Mouse (Mus musculus): ENCODE measurements at regions not wholly inside any gene's neighbourhood (a gene's known extent, or its start where the extent isn't known, plus 50 kb on each side); places are given as distances from the start of the nearest gene placed in this dataset.

DNA sequence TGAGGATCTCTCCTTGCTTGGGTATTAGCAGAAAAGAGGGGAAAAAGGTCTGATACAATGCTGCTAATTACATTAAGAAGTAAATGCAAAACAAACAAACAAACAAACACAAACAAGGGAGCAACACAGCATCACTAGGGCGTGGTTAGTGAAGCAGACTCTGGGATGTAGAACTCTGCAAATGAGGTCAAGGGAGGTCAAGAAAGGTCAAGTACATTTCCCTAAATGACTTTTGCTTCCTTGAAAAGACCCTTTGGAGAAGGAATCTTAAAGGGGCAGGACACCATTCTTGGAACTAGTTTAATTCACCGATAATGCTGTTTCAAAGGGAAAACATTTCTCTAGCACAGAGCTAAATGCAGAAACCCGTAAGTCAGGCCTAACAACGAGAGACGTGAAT lies 403.6 kb downstream of the Glrx3 start:
- H3K27me3 ChIP-seq (ENCODE audit: control insufficient read depth, insufficient read depth, low read length): no peaks in the 10 kb centered on the region
- H3K27ac ChIP-seq (replicated peaks; ENCODE audit: low read depth, low read length): no peak overlapping the region
- H3K9me3 ChIP-seq (replicated peaks; ENCODE audit: control insufficient read depth, low read length): no peaks in the 10 kb centered on the region
- no peaks in the 10 kb centered on the region for H3K4me1 ChIP-seq (ENCODE audit: control insufficient read depth, insufficient read depth, low read length)
- ATAC-seq (replicated peaks; ENCODE audit: insufficient number of reproducible peaks, low FRiP score, low TSS enrichment, low read depth) (no peak), DNase-seq (ENCODE audit: low spot score) (no peak)
- H3K4me2 ChIP-seq (ENCODE audit: low read depth, low read length): no peak overlapping the region
- 62% methylated on average over 5 of the region's 5 CpGs for WGBS
- no peaks in the 10 kb centered on the region for H3K36me3 ChIP-seq (replicated peaks; ENCODE audit: control insufficient read depth, insufficient read depth, low read depth, low read length)
- no peak overlapping the region for H3K4me3 ChIP-seq (ENCODE audit: low read depth, low read length)
- H3K9ac ChIP-seq (replicated peaks; ENCODE audit: low read length): no peak overlapping the region

DNA sequence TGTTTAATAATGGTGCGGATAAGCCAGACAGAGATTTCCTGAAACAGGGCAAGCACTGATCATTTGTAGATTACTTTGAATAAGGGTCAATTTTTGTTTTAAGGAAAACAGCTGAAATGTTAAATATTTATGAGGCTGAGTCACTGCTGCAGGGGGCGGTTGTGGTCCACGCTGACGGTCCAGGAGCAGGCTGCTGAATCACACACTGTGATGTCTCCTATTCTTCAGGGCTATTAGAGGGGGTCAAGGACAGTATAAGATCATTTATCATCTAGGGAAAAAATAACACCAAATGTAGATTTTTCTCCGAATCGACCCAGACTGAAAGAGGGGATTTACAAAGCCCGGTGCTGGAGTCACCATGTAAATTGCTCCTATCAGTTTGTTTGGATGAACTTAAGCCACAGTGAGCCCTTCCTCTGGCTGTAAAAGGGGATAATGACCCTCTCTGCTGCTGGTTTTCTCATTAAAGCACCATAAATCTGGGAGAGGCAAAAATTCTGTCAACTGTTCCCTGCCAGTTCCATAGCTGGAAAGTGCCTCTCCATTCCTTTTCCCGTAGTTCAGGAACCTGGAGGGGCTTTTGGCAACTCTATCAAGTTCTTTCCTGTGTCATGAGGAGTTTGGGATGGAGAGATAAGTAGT lies 404.2 kb downstream of the Glrx3 start:
- no peak overlapping the region for H3K4me2 ChIP-seq (ENCODE audit: low read depth, low read length)
- H3K27me3 ChIP-seq (ENCODE audit: control insufficient read depth, insufficient read depth, low read length): no peaks in the 10 kb centered on the region
- H3K9ac ChIP-seq (replicated peaks; ENCODE audit: low read length): no peak overlapping the region
- H3K36me3 ChIP-seq (replicated peaks; ENCODE audit: control insufficient read depth, insufficient read depth, low read depth, low read length): no peaks in the 10 kb centered on the region
- no peak for ATAC-seq (replicated peaks; ENCODE audit: insufficient number of reproducible peaks, low FRiP score, low TSS enrichment, low read depth)
- H3K27ac ChIP-seq (replicated peaks; ENCODE audit: low read depth, low read length): no peak overlapping the region
- no peak for DNase-seq (ENCODE audit: low spot score)
- WGBS: 64% methylated on average over 8 of the region's 8 CpGs
- no peaks in the 10 kb centered on the region for H3K4me1 ChIP-seq (ENCODE audit: control insufficient read depth, insufficient read depth, low read length)
- H3K4me3 ChIP-seq (ENCODE audit: low read depth, low read length): no peak overlapping the region
- H3K9me3 ChIP-seq (replicated peaks; ENCODE audit: control insufficient read depth, low read length): no peaks in the 10 kb centered on the region

DNA sequence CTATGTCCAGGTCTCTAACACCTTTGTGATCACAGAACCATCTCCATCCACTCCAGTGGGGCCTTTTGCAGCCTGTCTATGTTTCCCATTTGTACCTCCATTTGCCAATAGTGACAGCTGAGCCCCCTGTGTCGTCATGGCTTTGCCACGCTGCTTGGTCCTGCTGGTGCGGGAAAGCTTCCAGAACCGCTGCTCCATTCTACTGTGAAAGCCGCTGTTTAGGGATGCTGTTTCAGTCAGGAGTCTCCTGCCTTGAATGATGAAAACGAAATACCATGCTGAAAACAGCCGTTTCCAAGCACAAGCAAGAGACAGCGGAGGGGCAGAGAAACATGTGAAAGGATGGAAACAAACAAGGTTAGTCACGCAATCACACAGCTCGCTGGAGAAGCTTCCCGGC lies 410.4 kb downstream of the Glrx3 start:
- Histone ChIP-seq H3K9ac (replicated peaks; ENCODE audit: low read length) (no peak overlapping the region), H3K4me1 (ENCODE audit: control insufficient read depth, insufficient read depth, low read length) (no peaks in the 10 kb centered on the region), H3K27ac (replicated peaks; ENCODE audit: low read depth, low read length) (no peak overlapping the region), H3K36me3 (replicated peaks; ENCODE audit: control insufficient read depth, insufficient read depth, low read depth, low read length) (no peaks in the 10 kb centered on the region), H3K27me3 (ENCODE audit: control insufficient read depth, insufficient read depth, low read length) (no peaks in the 10 kb centered on the region), H3K4me2 (ENCODE audit: low read depth, low read length) (no peak overlapping the region), H3K9me3 (replicated peaks; ENCODE audit: control insufficient read depth, low read length) (no peaks in the 10 kb centered on the region), H3K4me3 (ENCODE audit: low read depth, low read length) (no peak overlapping the region)
- DNase-seq (ENCODE audit: low spot score) (no peak), ATAC-seq (replicated peaks; ENCODE audit: insufficient number of reproducible peaks, low FRiP score, low TSS enrichment, low read depth) (no peak)
- 76% methylated on average over 11 of the region's 11 CpGs for WGBS

DNA sequence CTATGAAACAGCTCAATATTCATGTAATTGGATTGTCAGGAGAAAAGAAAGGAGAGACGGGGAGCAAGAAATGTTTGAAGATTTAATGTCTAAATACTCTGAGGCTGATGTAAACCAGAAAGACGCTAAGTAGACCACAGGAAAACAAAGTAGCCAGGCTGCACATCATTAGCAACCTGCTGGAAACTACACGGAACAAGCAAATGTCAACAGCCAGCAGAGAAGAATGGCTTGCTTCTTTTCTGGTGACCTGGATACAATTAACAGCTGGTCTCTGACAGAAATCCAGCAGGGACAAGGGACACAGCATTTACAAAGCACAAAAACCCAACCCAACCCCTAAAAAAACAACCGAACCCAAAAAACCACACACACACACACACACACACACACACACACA lies 413.6 kb downstream of the Glrx3 start:
- WGBS: 18% methylated on average over 4 of the region's 4 CpGs
- DNase-seq (ENCODE audit: low spot score): peak; percentile 43
- H3K4me2 ChIP-seq (ENCODE audit: low read depth, low read length): no peak overlapping the region
- no peak for ATAC-seq (replicated peaks; ENCODE audit: insufficient number of reproducible peaks, low FRiP score, low TSS enrichment, low read depth)
- no peaks in the 10 kb centered on the region for H3K27me3 ChIP-seq (ENCODE audit: control insufficient read depth, insufficient read depth, low read length)
- no peaks in the 10 kb centered on the region for H3K36me3 ChIP-seq (replicated peaks; ENCODE audit: control insufficient read depth, insufficient read depth, low read depth, low read length)
- H3K9ac ChIP-seq (replicated peaks; ENCODE audit: low read length): no peak overlapping the region
- H3K4me3 ChIP-seq (ENCODE audit: low read depth, low read length): no peak overlapping the region
- no peaks in the 10 kb centered on the region for H3K4me1 ChIP-seq (ENCODE audit: control insufficient read depth, insufficient read depth, low read length)
- H3K27ac ChIP-seq (replicated peaks; ENCODE audit: low read depth, low read length): no peak overlapping the region
- no peaks in the 10 kb centered on the region for H3K9me3 ChIP-seq (replicated peaks; ENCODE audit: control insufficient read depth, low read length)

DNA sequence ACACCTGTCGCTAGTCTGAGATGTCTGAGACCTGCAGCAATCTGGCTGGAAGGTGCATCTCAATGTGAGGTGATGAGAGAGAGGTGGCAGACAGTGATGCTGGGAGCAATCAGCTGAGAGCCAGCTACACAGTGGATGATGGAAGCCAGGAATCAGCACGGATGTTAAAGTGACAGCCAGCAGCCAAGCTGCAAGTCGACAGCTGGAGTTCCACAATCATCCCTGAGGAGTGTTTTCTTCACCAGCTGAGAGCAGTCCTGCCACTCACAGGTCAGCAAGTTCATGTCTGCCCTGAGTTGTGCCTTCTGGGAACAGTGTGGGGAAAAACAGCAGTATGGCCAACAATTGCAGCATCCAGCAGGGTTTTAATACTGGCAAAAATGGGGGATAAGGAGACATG lies 422.3 kb downstream of the Glrx3 start:
- DNase-seq (ENCODE audit: low spot score): no peak
- Histone ChIP-seq H3K9ac (replicated peaks; ENCODE audit: low read length) (no peak overlapping the region), H3K36me3 (replicated peaks; ENCODE audit: control insufficient read depth, insufficient read depth, low read depth, low read length) (no peaks in the 10 kb centered on the region), H3K9me3 (replicated peaks; ENCODE audit: control insufficient read depth, low read length) (no peaks in the 10 kb centered on the region), H3K4me2 (ENCODE audit: low read depth, low read length) (no peak overlapping the region), H3K27me3 (ENCODE audit: control insufficient read depth, insufficient read depth, low read length) (no peaks in the 10 kb centered on the region), H3K4me3 (ENCODE audit: low read depth, low read length) (no peak overlapping the region), H3K4me1 (ENCODE audit: control insufficient read depth, insufficient read depth, low read length) (no peaks in the 10 kb centered on the region), H3K27ac (replicated peaks; ENCODE audit: low read depth, low read length) (no peak overlapping the region)
- ATAC-seq (replicated peaks; ENCODE audit: insufficient number of reproducible peaks, low FRiP score, low TSS enrichment, low read depth): no peak
- 58% methylated on average over 3 of the region's 3 CpGs for WGBS

DNA sequence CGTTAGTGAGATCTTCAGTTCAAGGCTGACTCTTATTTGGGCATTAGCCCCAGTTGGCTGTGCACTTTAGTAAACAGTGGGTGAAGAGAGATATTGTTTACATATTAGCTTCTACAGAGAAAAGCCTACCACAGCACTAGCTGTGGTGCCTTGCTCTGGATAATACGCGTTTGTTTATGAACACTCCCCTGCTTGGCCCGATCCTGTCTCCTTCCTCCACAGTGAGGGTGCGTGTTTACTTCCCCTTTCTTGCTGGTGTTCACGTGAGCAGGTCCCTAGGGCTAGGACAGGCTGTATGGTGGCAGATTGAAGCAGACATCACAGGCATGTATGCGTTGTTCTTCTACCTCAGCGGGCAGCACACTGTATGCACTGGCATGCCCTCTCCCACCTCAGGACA lies 423.1 kb downstream of the Glrx3 start:
- Histone ChIP-seq H3K9ac (replicated peaks; ENCODE audit: low read length) (no peak overlapping the region), H3K36me3 (replicated peaks; ENCODE audit: control insufficient read depth, insufficient read depth, low read depth, low read length) (no peaks in the 10 kb centered on the region), H3K4me3 (ENCODE audit: low read depth, low read length) (no peak overlapping the region), H3K9me3 (replicated peaks; ENCODE audit: control insufficient read depth, low read length) (no peaks in the 10 kb centered on the region), H3K4me2 (ENCODE audit: low read depth, low read length) (no peak overlapping the region), H3K27ac (replicated peaks; ENCODE audit: low read depth, low read length) (no peak overlapping the region), H3K27me3 (ENCODE audit: control insufficient read depth, insufficient read depth, low read length) (no peaks in the 10 kb centered on the region), H3K4me1 (ENCODE audit: control insufficient read depth, insufficient read depth, low read length) (no peaks in the 10 kb centered on the region)
- DNase-seq (ENCODE audit: low spot score) (no peak), ATAC-seq (replicated peaks; ENCODE audit: insufficient number of reproducible peaks, low FRiP score, low TSS enrichment, low read depth) (no peak)
- WGBS: 71% methylated on average over 8 of the region's 8 CpGs

DNA sequence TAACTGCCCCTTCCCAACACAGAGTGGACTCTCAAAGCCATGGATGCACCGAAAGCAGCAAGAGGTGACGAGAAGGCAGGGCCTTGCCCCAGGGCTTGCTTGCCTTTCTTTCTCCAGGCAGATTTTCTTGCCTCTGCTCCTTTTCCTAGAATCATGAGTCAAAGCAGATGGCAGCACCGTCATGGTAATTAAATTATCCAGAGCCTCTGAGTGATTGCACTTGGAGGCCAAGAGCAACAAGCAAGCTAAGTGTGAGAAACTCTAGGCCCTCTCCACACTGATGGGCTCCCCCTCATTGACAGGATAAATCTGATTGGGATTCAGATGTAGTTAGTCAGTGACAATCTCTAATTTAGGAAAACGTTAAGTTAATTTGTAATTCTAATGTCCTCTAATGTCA lies 427.5 kb downstream of the Glrx3 start:
- Histone ChIP-seq H3K27me3 (ENCODE audit: control insufficient read depth, insufficient read depth, low read length) (no peaks in the 10 kb centered on the region), H3K36me3 (replicated peaks; ENCODE audit: control insufficient read depth, insufficient read depth, low read depth, low read length) (no peaks in the 10 kb centered on the region), H3K4me2 (ENCODE audit: low read depth, low read length) (no peak overlapping the region), H3K27ac (replicated peaks; ENCODE audit: low read depth, low read length) (no peak overlapping the region), H3K4me3 (ENCODE audit: low read depth, low read length) (no peak overlapping the region), H3K4me1 (ENCODE audit: control insufficient read depth, insufficient read depth, low read length) (no peaks in the 10 kb centered on the region), H3K9me3 (replicated peaks; ENCODE audit: control insufficient read depth, low read length) (no peaks in the 10 kb centered on the region), H3K9ac (replicated peaks; ENCODE audit: low read length) (no peak overlapping the region)
- no peak for ATAC-seq (replicated peaks; ENCODE audit: insufficient number of reproducible peaks, low FRiP score, low TSS enrichment, low read depth)
- peak; percentile 64 for DNase-seq (ENCODE audit: low spot score)
- WGBS: 43% methylated on average over 4 of the region's 4 CpGs

DNA sequence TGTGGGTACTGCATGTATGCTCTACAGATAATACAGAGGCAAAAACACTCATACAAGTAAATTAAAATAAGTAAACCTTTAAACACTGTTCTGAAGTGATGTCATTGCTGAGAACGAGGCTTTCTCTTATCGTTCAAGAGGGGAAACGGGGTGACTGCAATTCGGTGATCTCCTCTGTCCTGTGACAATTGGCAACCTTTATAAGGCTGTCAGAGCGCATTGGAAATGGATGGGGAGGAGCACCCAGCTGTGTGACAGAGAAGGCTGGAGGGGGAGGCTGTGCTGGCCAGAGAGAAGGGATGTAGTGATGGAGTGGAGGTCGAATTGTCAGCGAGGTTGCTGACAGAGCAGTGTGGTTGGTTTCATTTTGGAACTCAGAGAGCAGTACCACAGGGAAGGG lies 428.0 kb downstream of the Glrx3 start:
- Histone ChIP-seq H3K4me1 (ENCODE audit: control insufficient read depth, insufficient read depth, low read length) (no peaks in the 10 kb centered on the region), H3K27me3 (ENCODE audit: control insufficient read depth, insufficient read depth, low read length) (no peaks in the 10 kb centered on the region), H3K9ac (replicated peaks; ENCODE audit: low read length) (no peak overlapping the region), H3K27ac (replicated peaks; ENCODE audit: low read depth, low read length) (no peak overlapping the region), H3K4me2 (ENCODE audit: low read depth, low read length) (no peak overlapping the region), H3K4me3 (ENCODE audit: low read depth, low read length) (no peak overlapping the region), H3K9me3 (replicated peaks; ENCODE audit: control insufficient read depth, low read length) (no peaks in the 10 kb centered on the region), H3K36me3 (replicated peaks; ENCODE audit: control insufficient read depth, insufficient read depth, low read depth, low read length) (no peaks in the 10 kb centered on the region)
- ATAC-seq (replicated peaks; ENCODE audit: insufficient number of reproducible peaks, low FRiP score, low TSS enrichment, low read depth) (no peak), DNase-seq (ENCODE audit: low spot score) (no peak)
- 54% methylated on average over 7 of the region's 7 CpGs for WGBS

Measured in embryonic facial prominence, embryonic 11.5 days (tissue).